Mouse (Mus musculus) forelimb bud, embryonic 11.5 days (tissue): ENCODE data around the gene Rita1.

ENCODE experiments used
- DNase-seq: peaks from one replicate; pipeline ENCODE4 v3.0.0-alpha.2; 2012; ENCODE audit warnings: low read depth, low spot score

Rita1 gene

GRCm38 (mm10) chr5:120571056-120571740, 41.2 kb downstream of the Rita1 start:
- no peak for DNase-seq

GRCm38 (mm10) chr5:120570289-120570897, 42.0 kb downstream of the Rita1 start:
- DNase-seq: no peak

GRCm38 (mm10) chr5:120569791-120570190, 42.6 kb downstream of the Rita1 start:
- DNase-seq: no peak

GRCm38 (mm10) chr5:120568964-120569363, 43.4 kb downstream of the Rita1 start:
- DNase-seq: no peak

GRCm38 (mm10) chr5:120568336-120568768, 44.0 kb downstream of the Rita1 start:
- no peak for DNase-seq

GRCm38 (mm10) chr5:120567761-120568211, 44.6 kb downstream of the Rita1 start:
- DNase-seq: no peak

- peak; percentile 79 for DNase-seq
Observed at GRCm38 (mm10) chr5:120567253-120567701, 45.1 kb downstream of the Rita1 start.

- DNase-seq: no peak
Observed at GRCm38 (mm10) chr5:120566681-120567252, 45.6 kb downstream of the Rita1 start.

- no peak for DNase-seq
Observed at GRCm38 (mm10) chr5:120566101-120566500, 46.3 kb downstream of the Rita1 start.

GRCm38 (mm10) chr5:120565171-120565905, 47.1 kb downstream of the Rita1 start:
- no peak for DNase-seq

GRCm38 (mm10) chr5:120563914-120564311, 48.5 kb downstream of the Rita1 start:
- no peak for DNase-seq

GRCm38 (mm10) chr5:120562956-120563913, 49.2 kb downstream of the Rita1 start:
- peak; percentile 43 for DNase-seq

GRCm38 (mm10) chr5:120560616-120561311, 51.6 kb downstream of the Rita1 start:
- DNase-seq: peak; percentile 51

- no peak for DNase-seq
Observed at GRCm38 (mm10) chr5:120560129-120560615, 52.2 kb downstream of the Rita1 start.

GRCm38 (mm10) chr5:120558762-120559161, 53.6 kb downstream of the Rita1 start:
- no peak for DNase-seq

GRCm38 (mm10) chr5:120558041-120558440, 54.3 kb downstream of the Rita1 start:
- no peak for DNase-seq

GRCm38 (mm10) chr5:120555871-120556270, 56.5 kb downstream of the Rita1 start:
- DNase-seq: no peak

- no peak for DNase-seq
Observed at GRCm38 (mm10) chr5:120550673-120551072, 61.7 kb downstream of the Rita1 start.

GRCm38 (mm10) chr5:120550137-120550536, 62.3 kb downstream of the Rita1 start:
- no peak for DNase-seq

GRCm38 (mm10) chr5:120548236-120548850, 64.0 kb downstream of the Rita1 start:
- no peak for DNase-seq
